Mouse (Mus musculus) myocyte (in vitro differentiated cells): ENCODE results near the gene Ptprt. TPM values are rescaled to one million over a fixed set of nuclear protein-coding genes. Genes with fewer than 3 reads are reported as not detected.

Experiments
- H3K27me3 ChIP-seq: one replicate; pipeline ENCODE4 v1.6.1; 2011; ENCODE audit not compliant: control insufficient read depth, insufficient read depth, insufficient read length
- H3K36me3 ChIP-seq: one replicate; pipeline ENCODE4 v1.6.1; 2011; ENCODE audit not compliant: control insufficient read depth, insufficient read depth
- H3K4me2 ChIP-seq: one replicate; pipeline ENCODE4 v1.6.1; 2011; ENCODE audit warnings: low read depth, control low read depth
- H3K4me3 ChIP-seq: one replicate; pipeline ENCODE4 v1.5.1; 2011; ENCODE audit warnings: mild to moderate bottlenecking, control low read depth, moderate library complexity
- H3K79me2 ChIP-seq: one replicate; pipeline ENCODE4 v1.6.1; 2011; ENCODE audit not compliant: control insufficient read depth, insufficient read depth
- H3ac ChIP-seq: one replicate; pipeline ENCODE4 v1.6.1; 2011; ENCODE audit not compliant: control insufficient read depth, insufficient read length
- CEBPB ChIP-seq: IDR thresholded peaks from 2 replicates; pipeline ENCODE4 v1.6.1; 2011; ENCODE audit warnings: mild to moderate bottlenecking, moderate library complexity; ENCODE audit not compliant: poor library complexity, insufficient read depth, severe bottlenecking
- MAX ChIP-seq: IDR thresholded peaks from one replicate; pipeline ENCODE4 v1.6.1; 2011; ENCODE audit warnings: low read depth, mild to moderate bottlenecking, control low read depth
- MYOD1 ChIP-seq, 3 experiments: IDR thresholded peaks; one replicate each; pipeline ENCODE4 v1.6.1; 2011; ENCODE audit warnings: control low read depth in 2 of 3, low read depth in 2 of 3, mild to moderate bottlenecking in 2 of 3, moderate library complexity in 1 of 3; ENCODE audit not compliant: insufficient read length in 2 of 3, control insufficient read depth in 1 of 3
- MYOG ChIP-seq, 3 experiments: IDR thresholded peaks; one replicate each; pipeline ENCODE4 v1.6.1; 2011; ENCODE audit warnings: control low read depth in 2 of 3, low read depth in 2 of 3, mild to moderate bottlenecking in 2 of 3; ENCODE audit not compliant: insufficient read length in 2 of 3, control insufficient read depth in 1 of 3, insufficient read depth in 1 of 3
- POLR2A ChIP-seq: IDR thresholded peaks from one replicate; pipeline ENCODE4 v1.6.1; 2011; ENCODE audit warnings: low read depth, mild to moderate bottlenecking, control low read depth, moderate library complexity; ENCODE audit not compliant: insufficient read length
- POLR2AphosphoS2 ChIP-seq: IDR thresholded peaks from one replicate; pipeline ENCODE4 v1.6.1; 2011; ENCODE audit warnings: low read depth, control low read depth; ENCODE audit not compliant: insufficient read length
- TCF12 ChIP-seq: IDR thresholded peaks from one replicate; pipeline ENCODE4 v1.6.1; 2011; ENCODE audit warnings: mild to moderate bottlenecking, control low read depth; ENCODE audit not compliant: poor library complexity, insufficient read depth, severe bottlenecking
- TCF3 ChIP-seq: IDR thresholded peaks from one replicate; pipeline ENCODE4 v1.6.1; 2011; ENCODE audit warnings: low read depth, control low read depth; ENCODE audit not compliant: insufficient read length
- USF1 ChIP-seq: IDR thresholded peaks from one replicate; pipeline ENCODE4 v1.6.1; 2011; ENCODE audit warnings: low read depth, mild to moderate bottlenecking, control low read depth, moderate library complexity
- polyA plus RNA-seq: library from polyadenylated mRNA; unstranded; fragments of >200 nt; fragmentation: generic; extraction: Trizol; gene quantifications from one replicate; pipeline ENCODE4 v1.2.1, GENCODE M21; 2012; ENCODE audit warnings: missing spikeins

Gene Ptprt
- polyA plus RNA-seq, 1 experiment: 0.08 TPM

DNA sequence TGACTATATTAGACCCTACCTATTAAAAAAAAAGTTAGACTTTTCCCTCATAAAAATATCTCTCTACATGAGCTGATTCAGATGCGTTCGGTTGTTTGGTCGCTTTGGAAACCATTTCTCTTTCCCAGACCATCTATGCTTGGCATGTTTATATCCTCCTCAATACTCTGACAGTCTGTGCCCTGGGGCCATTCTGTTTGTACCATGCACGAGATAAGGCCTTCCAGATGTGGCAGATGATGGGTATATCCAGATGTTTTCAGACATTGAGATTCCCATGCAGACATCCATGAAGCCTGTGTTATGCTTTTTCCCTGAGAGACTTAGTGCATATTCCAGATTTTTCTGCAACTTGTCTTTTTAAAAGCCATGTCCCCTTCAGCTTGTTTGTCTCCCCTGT, 1052.5 kb downstream of the Ptprt start:
- H3K4me3 ChIP-seq: no peak overlapping the region
- H3ac ChIP-seq: no peak overlapping the region
- no peaks in the 10 kb centered on the region for H3K36me3 ChIP-seq
- H3K4me2 ChIP-seq: no peak overlapping the region
- no peaks in the 10 kb centered on the region for H3K27me3 ChIP-seq
- TF ChIP-seq USF1 (no peak), TCF12 (no peak), TCF3 (no peak), POLR2A (no peak)
- H3K79me2 ChIP-seq: no peaks in the 10 kb centered on the region

DNA sequence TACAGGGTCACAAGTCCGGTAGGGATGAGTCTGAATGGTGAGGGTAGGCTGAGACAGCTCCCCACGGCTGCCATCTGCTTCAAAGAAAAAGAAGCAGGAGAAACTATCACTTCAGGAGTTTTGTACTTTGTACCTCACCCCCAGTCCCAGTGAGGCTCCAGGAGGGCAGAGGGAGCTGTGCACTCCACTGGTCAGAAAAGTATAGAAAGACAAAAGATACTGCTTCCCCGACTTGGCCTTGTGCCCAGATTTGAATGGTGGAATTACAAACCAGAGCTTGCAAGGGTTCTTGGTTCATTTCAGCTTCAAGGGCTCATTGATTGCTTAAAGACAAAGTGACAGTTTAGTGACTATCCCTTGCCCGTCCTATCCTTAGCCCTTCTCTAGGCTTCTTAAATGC, 1053.6 kb downstream of the Ptprt start:
- Histone ChIP-seq H3K79me2 (no peaks in the 10 kb centered on the region), H3ac (no peak overlapping the region), H3K36me3 (no peaks in the 10 kb centered on the region), H3K27me3 (no peaks in the 10 kb centered on the region), H3K4me2 (no peak overlapping the region), H3K4me3 (no peak overlapping the region)
- TF ChIP-seq MAX (no peak), TCF3 (no peak), CEBPB (no peak), POLR2AphosphoS2 (no peak), USF1 (no peak)

DNA sequence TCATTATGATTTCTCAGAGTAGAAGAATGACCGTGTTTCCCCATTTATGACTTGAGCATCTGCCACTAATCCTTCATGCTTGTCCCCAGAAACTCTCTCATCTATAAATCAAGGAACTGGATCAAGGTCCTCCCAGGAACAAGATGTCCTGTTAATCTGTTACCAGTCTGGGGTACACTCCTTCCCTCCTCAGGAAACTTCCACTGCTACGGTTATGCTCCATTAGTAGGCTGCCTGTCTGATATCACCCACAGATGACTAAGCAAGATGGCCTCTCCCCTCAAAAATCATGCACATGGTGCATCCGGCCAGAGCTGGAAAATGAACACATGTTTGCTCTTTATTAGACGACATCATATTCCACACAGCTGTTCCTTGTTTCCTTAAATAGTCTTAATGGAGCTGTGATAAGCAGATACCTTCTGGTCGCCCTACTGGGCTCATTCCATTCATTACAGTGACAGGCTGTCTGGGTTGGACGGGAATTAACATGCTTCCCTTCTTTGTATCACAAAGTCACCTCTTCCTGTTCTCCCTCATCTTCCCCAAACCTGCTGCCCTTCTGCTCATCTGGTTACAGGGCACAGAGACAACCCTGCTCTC, 1060.6 kb downstream of the Ptprt start:
- H3K36me3 ChIP-seq: no peaks in the 10 kb centered on the region
- H3K79me2 ChIP-seq: no peaks in the 10 kb centered on the region
- H3K4me3 ChIP-seq: no peak overlapping the region
- no peak for TF ChIP-seq USF1
- no peak for TF ChIP-seq POLR2A
- peak in 1 of 3 experiments; percentile 45 for TF ChIP-seq MYOD1 (IDR thresholded peaks at IDR 0.05; ENCODE audit: control insufficient read depth in 1 of 3, insufficient read length in 2 of 3, low read depth in 2 of 3)
- TF ChIP-seq MYOG (IDR thresholded peaks at IDR 0.05; ENCODE audit: control insufficient read depth in 1 of 3, insufficient read depth in 1 of 3, insufficient read length in 2 of 3, low read depth in 2 of 3): peak in 1 of 3 experiments; percentile 62
- no peak for TF ChIP-seq MAX
- H3ac ChIP-seq: no peak overlapping the region
- no peak overlapping the region for H3K4me2 ChIP-seq
- no peaks in the 10 kb centered on the region for H3K27me3 ChIP-seq

DNA sequence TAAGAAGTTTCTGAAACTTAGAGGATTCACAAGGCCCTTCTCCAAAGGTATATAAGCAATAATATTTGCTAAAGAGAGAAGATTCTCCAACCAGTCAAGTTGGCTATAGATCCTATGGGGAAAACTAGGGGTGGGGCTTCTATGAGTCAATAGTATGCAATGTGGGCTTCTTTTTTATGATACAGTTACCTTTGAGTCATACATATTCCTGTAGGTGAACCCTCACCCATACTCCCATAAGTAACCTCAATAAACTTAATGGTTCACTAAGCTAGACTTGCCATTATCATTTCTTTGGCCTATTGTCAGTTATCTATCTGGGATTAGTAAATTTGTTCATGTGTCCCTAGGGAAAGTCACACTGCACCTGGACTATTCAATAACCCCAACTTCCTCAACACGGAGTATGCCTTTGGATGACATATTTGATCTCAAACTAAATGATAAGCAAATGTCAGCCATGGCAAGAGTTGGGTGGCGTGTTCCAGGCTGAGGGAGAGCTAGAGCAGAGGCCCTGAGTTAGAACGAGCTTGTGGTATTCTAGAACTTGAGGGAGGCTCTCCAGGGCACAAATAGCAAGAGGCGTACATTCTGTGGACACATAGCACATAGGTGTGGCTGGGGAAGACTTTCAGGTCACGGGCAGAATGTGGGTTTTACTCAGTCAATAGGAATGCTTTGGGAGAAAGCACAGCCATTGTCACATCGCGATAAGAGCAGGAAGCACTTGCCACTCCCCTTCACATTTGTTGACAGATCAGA, 1067.4 kb downstream of the Ptprt start:
- Histone ChIP-seq H3K79me2 (no peaks in the 10 kb centered on the region), H3ac (no peak overlapping the region), H3K4me3 (no peak overlapping the region), H3K4me2 (no peak overlapping the region), H3K36me3 (no peaks in the 10 kb centered on the region), H3K27me3 (no peaks in the 10 kb centered on the region)
- peak in 1 of 3 experiments; percentile 43 for TF ChIP-seq MYOD1 (IDR thresholded peaks at IDR 0.05; ENCODE audit: control insufficient read depth in 1 of 3, insufficient read length in 2 of 3, low read depth in 2 of 3)
- TF ChIP-seq CEBPB: no peak
- no peak for TF ChIP-seq MAX
- TF ChIP-seq TCF3: no peak

DNA sequence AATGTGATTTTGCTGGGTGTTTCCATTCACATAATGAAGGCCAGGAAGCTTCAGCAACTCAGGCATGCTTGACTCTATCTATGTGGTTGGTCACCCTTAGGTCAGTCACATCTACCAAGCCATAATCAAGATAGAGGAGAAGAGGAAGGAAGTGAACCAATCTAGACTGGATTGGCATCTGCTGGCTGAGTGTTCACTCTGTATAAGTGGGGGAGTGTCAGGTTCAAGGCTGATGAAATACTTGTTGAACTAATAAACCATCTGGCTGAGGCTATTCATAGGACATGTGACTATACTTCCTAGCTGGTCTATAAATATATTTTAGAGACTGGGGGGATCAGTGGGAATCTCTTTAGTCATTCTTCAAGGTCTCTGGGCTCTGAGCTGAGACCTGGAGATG, 1086.5 kb downstream of the Ptprt start:
- Histone ChIP-seq H3K79me2 (no peaks in the 10 kb centered on the region), H3K36me3 (no peaks in the 10 kb centered on the region), H3K4me2 (no peak overlapping the region), H3K4me3 (no peak overlapping the region), H3K27me3 (no peaks in the 10 kb centered on the region), H3ac (no peak overlapping the region)
- no peak for TF ChIP-seq TCF12

DNA sequence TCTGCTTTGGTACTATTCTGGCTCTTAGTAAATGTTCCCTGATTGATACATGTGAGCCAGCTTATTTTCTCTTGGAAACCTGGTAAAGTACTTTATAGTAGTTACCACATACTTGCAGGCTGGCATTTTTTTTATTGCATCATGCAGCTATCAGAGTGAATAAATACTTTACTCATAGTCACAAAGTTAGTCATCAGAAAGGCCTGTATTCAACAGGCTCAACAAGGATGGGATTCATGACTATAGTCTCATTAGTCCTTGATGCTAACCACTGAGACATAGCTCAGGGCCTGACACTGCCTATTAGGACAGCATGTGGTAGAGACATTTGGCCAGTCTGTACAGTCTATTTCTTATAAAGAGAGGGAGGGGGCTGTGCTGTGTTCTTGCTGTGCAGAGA, 1088.7 kb downstream of the Ptprt start:
- Histone ChIP-seq H3K4me2 (no peak overlapping the region), H3ac (no peak overlapping the region), H3K27me3 (no peaks in the 10 kb centered on the region), H3K79me2 (no peaks in the 10 kb centered on the region), H3K4me3 (no peak overlapping the region), H3K36me3 (no peaks in the 10 kb centered on the region)
- TF ChIP-seq CEBPB (0 out of 2 replicates have a peak, but pooled peaks have one; percentile 12), TCF12 (no peak)
